Mouse (Mus musculus): ENCODE measurements at regions not wholly inside any gene's neighbourhood (a gene's known extent, or its start where the extent isn't known, plus 50 kb on each side); places are given as distances from the start of the nearest gene placed in this dataset.

DNA sequence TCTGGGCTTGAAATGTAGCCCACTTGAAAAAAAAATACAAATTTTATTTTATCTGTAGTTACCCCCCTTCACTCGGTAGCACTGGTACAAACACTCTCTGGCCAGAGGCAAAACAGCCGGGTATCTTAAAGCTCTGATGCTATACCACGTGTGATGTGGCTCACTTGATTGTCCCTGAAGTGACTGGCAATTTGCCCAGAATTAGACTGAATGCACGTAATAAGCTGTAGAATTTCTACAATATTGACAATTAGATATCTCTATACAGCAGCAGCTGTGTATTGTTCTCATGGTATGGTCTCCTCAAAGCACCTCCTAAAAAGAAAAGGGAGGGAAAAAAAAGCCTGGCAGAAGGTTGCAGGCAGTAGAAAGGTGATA lies 179.2 kb upstream of the Tbc1d5 start:
- TF ChIP-seq CTCF (IDR thresholded peaks at IDR 0.05; ENCODE audit: borderline replicate concordance, control insufficient read depth, extremely low read depth, insufficient read depth, low read length, poor library complexity) (no peak), POLR2A (IDR thresholded peaks at IDR 0.05; ENCODE audit: control insufficient read depth, extremely low read depth, insufficient read depth, low read length, poor library complexity) (no peak)

Measured in thymus, adult 2 months (tissue).